Mouse (Mus musculus) brown adipose tissue, adult 24 weeks (tissue): ENCODE measurements around the gene Fmod. TPM values are rescaled to one million over a fixed set of nuclear protein-coding genes. Genes with fewer than 3 reads are reported as not detected.

Source experiments
- H3K27ac ChIP-seq: fragments of 200-500 bp; replicated peaks from 2 replicates; pipeline ENCODE4 v1.5.1; 2012; ENCODE audit warnings: low read depth, mild to moderate bottlenecking, low read length
- H3K4me1 ChIP-seq: fragments of 200-500 bp; 2 replicates; pipeline ENCODE4 v1.6.1; 2012; ENCODE audit warnings: low read length, mixed read lengths; ENCODE audit not compliant: control insufficient read depth, insufficient read depth, insufficient read length
- H3K4me3 ChIP-seq: fragments of 200-500 bp; 2 replicates; pipeline ENCODE4 v1.5.1; 2012; ENCODE audit warnings: low read depth, mild to moderate bottlenecking, low read length, moderate library complexity; ENCODE audit not compliant: insufficient read depth
- polyA plus RNA-seq: library from polyadenylated mRNA; stranded (reverse); fragments of >200 nt; gene quantifications from 2 replicates; pipeline ENCODE4 v1.2.4, GENCODE M21; 2012; ENCODE audit not compliant: missing spikeins, insufficient read depth, insufficient read length

Gene Fmod
- polyA plus RNA-seq, result 0.38 and 0.55 TPM in 2 replicates

DNA sequence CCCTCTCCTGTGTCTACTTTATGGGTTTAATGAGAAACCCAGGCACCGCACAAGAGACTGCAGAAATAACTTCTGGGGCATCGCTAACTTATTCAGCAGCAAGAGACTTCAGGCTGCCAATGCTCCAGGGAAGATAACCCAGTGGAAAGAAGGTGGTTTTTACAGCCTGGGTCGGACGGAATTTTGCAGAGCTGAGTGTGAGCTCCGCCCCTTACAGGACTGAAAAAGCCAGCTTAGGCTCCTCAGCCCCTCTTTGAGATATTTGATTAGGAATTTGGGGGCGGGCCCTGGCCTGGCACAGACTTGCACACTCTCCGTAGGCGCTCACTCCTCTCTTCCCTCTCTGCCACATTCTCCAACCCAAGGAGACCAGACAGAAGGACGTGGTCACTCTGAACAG is at the start of gene Fmod:
Fmod (plus strand) TSS at position 83 of the 400 bp plus-strand sequence.
- Histone ChIP-seq H3K27ac (no peak within 1 kb of the TSS), H3K4me1 (peaks cover under 1% of the 10 kb centered on the region; the same call in 1 of the 2 replicates), H3K4me3 (no peak within 1 kb of the TSS)

DNA sequence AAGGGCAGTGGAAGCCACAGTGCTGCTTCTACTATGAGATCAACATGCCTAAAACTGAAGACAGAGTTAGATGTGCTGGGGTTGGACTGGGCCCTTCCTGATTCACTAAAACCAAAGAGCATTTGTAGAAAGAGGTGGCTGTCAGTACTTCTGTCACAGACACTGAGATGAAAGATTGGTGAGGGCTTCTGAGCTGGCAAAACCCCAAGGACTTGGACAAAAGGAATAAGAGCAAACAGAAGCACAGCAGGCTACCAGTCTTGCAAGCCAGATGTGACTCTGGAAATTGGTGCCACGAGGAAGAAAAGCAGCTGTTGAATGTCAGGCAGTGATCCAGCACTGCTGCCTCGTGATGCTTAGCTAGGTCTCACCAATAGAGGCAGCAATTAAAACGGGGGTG is 48.2 kb upstream of the Fmod start:
- H3K4me1 ChIP-seq, result peaks cover 3% of the 10 kb centered on the region; the same call in 1 of the 2 replicates
- H3K4me3 ChIP-seq, result no peak overlapping the region
- H3K27ac ChIP-seq, result no peak overlapping the region

DNA sequence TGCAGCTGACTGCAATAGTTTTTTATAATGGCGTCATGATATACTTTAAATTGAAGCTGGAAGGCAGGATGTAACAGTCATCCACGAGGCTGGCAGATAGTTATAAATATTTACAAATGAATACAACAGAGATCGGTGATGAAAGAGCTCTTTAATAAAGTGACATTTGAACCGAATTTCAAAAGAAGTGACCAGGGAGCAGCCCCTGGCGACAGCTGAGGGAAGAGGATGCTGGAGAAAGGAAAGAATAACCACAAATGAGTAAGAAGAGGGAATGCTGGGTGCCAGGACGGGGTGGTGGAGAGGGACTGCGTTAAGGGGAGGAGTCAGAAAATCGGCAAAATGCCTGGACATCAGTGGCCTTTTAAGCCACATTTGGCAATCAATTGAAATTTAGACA is 45.8 kb upstream of the Fmod start:
- no peak overlapping the region for H3K27ac ChIP-seq
- no peak overlapping the region for H3K4me3 ChIP-seq
- H3K4me1 ChIP-seq, result peaks cover 3% of the 10 kb centered on the region; the same call in 1 of the 2 replicates

DNA sequence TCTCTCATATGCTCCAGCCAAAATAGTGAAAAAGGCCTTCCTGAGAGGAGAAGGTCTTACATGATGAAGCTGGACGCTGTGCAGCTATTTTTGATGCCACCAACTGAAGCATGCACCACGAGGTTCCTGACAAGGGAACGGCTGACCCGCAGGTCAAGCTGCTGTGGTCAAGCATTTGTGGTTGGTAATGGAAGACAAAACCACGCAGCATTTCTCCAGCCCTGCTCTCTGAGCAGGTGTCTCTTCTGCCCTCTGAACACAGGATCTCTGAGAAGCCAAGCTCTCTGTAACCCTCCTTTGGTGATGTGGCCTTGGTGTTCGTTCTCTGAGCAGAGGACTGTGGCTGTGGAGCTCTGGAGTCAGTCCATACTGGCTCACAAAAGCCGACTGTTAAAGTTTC is 31.6 kb upstream of the Fmod start:
- H3K27ac ChIP-seq, result no peak overlapping the region
- no peak overlapping the region for H3K4me3 ChIP-seq

DNA sequence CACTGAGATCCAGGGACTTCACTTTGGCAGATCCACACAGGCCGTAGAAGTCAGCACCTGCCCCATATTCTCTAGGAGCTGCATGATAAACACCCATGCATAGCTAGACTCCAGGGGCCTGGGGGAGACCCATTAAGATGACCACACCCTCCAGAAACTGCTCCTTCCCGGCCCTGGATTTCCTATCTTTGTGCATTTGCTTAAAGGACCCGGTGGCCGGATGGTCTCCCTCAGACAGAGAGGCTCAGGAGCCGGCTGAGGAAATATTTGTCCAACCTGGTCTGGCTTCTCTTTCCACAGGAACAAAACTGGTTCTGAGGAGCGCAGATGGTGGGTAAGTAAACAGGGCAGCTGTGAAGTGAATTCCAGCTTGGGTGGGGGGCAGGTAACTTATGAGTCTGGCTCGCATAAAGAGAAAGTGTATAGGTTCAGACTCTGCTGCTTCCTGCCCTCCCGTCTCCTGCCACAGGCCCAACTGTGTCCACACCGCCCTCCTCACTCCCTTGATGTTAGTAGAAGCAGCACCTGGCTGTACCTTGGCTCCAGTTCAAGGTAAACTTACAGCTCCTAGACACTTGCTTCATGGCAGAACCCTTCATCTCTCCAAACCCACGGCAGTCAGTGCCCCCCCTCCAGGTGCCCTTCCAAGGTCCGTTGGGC is 30.8 kb upstream of the Fmod start:
- H3K4me1 ChIP-seq, result peaks cover 7% of the 10 kb centered on the region; the same call in 1 of the 2 replicates
- peak overlapping the region; percentile 21; the same call in 1 of the 2 replicates for H3K4me3 ChIP-seq
- H3K27ac ChIP-seq, result peak overlapping the region; percentile 65

More for the DNA sequence above, 31.6 kb upstream of the Fmod start:
- H3K4me1 ChIP-seq, result peaks cover 6% of the 10 kb centered on the region; the same call in 1 of the 2 replicates

DNA sequence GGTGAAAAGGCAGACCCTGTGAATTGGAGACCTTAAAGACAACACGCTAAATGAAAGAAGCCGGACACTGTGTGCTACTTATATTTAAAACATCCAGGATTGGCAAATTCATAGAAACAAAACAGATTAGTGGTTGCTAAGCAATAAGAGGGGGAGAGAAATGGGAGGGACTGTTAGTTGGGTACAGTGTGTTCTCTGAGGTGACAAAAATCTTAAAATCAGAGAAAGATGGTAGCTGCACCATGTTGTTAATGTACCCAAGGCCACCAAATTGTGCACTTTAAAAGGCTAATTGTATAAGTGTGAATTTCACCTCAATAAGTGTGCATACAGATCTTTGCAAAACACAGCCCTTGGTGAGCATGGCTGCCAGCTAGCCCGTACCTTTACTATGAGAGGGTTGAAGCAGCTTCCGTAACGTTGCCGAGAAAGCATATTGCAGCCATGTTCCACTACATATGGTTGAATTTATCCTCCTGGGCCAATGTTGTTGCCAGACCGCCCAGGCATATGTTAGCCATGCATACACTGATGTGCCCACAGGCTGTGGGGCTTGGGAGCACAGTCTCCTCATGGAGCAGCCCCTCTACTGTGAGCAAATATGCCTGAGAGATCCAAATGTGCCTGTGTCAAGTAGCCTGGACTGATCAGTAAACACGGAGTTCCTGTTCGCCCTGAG is 12.6 kb upstream of the Fmod start:
- Histone ChIP-seq H3K4me1 (peaks cover 7% of the 10 kb centered on the region), H3K4me3 (no peak overlapping the region)

DNA sequence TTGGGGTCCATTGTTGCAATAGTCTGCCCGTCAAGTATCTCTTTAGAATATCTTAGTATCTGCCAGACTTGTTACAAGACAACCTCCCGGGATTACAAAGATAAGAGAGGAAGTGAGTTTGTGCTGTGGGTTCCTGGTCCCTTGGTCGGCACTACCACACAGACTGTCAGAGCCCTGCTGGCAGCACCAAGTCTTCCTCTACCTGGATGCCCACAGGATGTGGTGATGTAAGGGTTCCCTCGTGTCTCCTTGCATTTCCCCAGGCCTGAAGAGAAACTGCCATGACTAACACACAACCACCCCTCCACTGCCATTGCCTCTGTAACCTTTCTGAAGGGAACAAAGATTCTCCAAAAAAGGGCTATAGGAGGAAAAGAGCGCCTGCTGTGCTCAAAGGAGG is 11.1 kb upstream of the Fmod start:
- Histone ChIP-seq H3K4me1 (peaks cover 7% of the 10 kb centered on the region), H3K27ac (no peak overlapping the region), H3K4me3 (no peak overlapping the region)

More for the DNA sequence above, 12.6 kb upstream of the Fmod start:
- H3K27ac ChIP-seq, result no peak overlapping the region

DNA sequence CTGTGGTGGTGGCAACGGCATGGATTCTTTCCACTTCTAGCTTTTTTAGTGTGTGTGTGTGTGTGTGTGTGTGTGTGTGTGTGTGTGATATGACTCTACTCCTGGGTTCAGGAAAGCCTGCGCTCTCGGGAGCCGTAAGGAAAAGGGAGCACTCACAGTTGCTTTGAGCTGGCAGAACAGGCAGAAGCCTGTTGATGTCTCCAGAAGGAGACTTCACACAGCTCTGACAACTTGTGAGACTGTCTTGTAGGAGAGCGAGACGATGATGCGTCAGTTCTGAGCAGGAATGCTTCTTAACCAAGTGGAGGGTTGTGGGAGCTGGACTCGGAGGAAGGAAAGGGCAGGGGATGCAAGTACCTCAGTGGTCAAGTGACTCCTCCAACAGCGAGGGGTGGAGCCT is 10.3 kb upstream of the Fmod start:
- H3K27ac ChIP-seq, result no peak overlapping the region
- peaks cover 7% of the 10 kb centered on the region for H3K4me1 ChIP-seq
- no peak overlapping the region for H3K4me3 ChIP-seq

DNA sequence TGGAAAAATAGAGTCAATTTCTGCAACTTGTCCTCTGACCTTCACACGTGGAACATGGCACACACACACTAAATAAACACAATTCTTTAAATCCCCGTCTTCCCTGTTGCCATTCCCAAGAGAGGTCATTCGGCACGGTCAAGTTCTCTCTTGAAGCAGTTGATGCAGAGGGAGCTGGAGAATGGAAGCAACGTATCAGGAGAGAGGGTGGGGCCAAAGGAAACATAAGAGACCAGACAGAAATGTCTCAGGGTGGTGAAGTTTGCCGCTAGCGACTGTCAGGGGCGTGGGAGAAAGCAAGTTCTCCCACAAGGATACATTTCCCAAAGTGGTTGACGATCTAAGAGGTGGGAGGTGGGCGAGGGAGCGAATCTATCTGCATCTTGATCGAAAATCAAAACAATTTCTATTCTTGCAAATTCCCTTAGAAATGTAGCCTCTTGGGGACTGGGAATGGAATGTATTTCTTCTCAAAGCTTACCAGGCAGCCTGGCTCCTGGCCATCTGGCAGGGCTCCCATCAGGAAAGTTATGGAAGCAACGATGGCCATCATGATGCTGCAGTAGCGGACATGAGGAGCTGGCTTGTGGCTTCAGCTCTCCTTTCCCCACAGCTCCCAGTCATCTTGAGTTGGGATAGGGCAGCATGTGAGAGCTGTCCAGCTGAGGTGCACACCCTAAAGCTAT is 8.8 kb upstream of the Fmod start:
- Histone ChIP-seq H3K4me1 (peaks cover 5% of the 10 kb centered on the region), H3K27ac (no peak overlapping the region), H3K4me3 (no peak overlapping the region)

DNA sequence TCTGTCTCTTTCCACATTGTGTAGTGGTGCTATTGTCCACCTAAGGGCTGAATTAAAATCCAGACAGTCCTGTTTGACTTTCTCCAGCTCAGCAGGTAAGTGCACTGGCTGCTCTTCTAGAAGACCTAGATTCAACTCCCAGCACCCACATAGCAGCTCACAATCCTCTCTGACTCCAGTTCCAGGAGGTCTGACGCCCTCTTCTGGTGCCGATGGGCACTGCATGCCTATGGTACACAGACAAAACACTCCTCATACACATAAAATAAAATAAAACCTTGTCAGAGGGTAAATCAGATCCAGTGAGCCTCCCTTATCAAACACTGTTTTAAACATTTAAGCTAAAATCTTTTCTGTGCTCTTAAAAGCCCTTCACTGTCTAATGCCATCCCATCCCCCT is 562 bp upstream of the Fmod start:
- Histone ChIP-seq H3K4me1 (no peaks in the 10 kb centered on the region), H3K27ac (no peak overlapping the region), H3K4me3 (no peak overlapping the region)

DNA sequence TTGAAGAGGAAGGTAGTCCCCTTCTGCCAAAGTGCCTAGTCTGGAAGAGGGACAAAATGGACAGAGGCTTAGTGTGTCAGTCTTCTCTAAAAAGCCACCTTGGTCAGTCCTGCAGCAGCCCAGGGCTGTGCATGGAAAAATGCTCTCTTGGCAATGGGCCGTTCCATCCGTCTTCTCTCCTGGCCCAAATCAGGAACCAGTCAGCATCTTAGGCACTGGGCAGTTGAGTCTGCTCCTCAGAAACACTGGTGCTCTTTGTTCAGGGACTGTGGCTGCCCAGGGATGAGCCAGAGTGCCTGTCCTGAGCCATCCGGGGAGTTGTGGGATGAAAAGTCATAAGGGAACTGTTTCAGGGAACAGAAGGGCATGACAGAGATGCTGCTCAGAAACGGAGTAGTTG is 1.3 kb downstream of the Fmod start:
- H3K4me3 ChIP-seq, result no peak overlapping the region
- no peak overlapping the region for H3K27ac ChIP-seq
- H3K4me1 ChIP-seq, result peaks cover 6% of the 10 kb centered on the region; the same call in 1 of the 2 replicates

DNA sequence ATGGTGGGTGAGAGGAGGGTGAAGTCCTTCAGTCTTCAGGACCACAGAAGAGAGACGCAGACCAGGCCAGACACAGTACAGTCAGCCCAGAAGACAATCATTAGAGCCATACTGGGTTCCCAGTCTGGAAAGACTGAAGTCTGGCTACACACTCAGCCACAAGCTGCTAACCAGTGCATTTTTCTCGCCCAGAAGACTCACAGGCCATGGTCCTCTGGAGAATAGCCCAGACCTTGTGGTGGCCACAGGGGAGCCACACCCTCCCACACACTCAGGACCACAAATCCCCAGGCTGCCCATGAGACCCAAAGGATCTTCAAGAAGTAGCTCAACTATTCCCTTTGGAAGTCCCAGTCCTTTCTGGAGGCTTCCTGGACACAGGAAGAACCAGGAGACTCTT is 2.3 kb downstream of the Fmod start:
- H3K4me3 ChIP-seq, result no peak overlapping the region
- H3K27ac ChIP-seq, result no peak overlapping the region
- peaks cover 6% of the 10 kb centered on the region; the same call in 1 of the 2 replicates for H3K4me1 ChIP-seq

DNA sequence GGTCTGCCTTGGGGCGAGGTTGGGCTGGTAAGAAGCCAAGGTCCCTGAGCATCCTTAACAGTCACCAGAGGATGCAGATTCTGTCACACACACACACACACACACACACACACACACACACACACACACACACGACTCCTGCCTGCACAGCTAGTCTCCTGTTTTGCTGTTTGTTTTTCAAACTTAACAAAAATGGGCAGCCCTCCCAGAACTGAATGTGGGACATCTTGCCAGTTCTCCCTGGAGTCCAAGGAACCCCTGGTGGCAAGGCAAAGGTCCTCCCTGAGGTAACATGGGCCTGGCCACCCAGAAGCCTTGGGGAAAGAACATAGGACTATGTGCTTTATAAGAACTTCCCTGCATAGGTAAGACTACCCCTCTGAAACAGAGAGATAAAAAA is 4.8 kb downstream of the Fmod start:
- peak overlapping the region; percentile 28 for H3K27ac ChIP-seq
- H3K4me1 ChIP-seq, result peaks cover 6% of the 10 kb centered on the region; the same call in 1 of the 2 replicates
- no peak overlapping the region for H3K4me3 ChIP-seq

DNA sequence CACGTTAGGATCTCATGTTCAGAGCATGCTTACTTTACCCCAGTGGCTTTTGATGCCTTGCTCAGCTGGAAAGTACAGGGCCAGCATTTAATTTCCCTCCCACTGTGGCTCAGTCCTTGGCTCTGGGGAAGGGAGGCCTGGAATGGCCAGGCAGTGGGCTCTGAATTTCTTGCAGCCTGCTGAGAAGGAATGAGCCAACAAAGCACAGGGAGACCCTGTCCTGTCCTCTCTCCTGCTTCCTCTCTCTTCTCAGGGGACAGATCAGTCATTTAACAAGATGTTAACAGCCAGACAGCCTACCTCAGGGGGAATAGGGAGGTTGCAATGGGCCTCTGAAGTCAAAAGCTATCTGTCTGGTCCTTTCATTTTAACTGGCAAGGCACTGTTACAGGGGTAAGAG is 5.3 kb downstream of the Fmod start:
- Histone ChIP-seq H3K4me1 (peaks cover 6% of the 10 kb centered on the region; the same call in 1 of the 2 replicates), H3K4me3 (no peak overlapping the region), H3K27ac (peak overlapping the region; percentile 28)

DNA sequence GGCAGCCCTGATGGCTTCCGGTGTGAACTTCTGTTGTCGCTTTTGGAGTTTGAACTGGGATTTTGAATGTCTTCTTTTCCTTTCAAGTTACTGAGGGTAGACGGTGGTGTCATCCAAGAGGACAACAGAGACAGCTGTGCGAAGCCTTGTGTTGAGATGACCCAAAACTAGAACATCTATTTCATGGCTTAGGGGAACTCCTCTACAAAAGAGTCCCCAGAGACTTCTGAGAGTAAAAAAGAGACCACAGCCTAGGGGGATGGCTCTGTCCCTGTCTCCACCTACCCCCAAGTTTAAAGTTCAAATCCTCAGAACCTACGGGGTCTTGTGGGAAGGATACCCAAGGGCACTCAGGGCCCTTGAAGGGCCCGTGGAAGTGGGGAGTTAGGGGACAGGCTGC is 7.8 kb downstream of the Fmod start:
- Histone ChIP-seq H3K4me3 (no peak overlapping the region), H3K4me1 (peaks cover 6% of the 10 kb centered on the region; the same call in 1 of the 2 replicates), H3K27ac (no peak overlapping the region)
